18 mouse cellular contexts compared by ENCODE assay signal in genomic region chr14:117909046-117909445, GRCm38 (mm10).
DNase-seq lines count a peak whose midpoint lies in the region; ATAC-seq and TF ChIP-seq lines count a peak whose summit lies in the region.
"Had no signal": no experiment of that assay in that cellular context is flagged by ENCODE, and none has a peak within 500 bp of the region (broad histone marks: within the 10 kb centered on the region; RNA-seq: fewer than 3 reads in every experiment).

No protein-coding gene starts in this region.

- H3K9me3 ChIP-seq in forebrain, embryonic 11.5 days (ENCODE audit: control insufficient read depth, low read length) = no peaks in the 10 kb centered on the region
- H3K9me3 ChIP-seq in forebrain, embryonic 16.5 days (ENCODE audit: control insufficient read depth, low read length) = no peaks in the 10 kb centered on the region
- no peaks in the 10 kb centered on the region for H3K9me3 ChIP-seq in kidney, embryonic 14.5 days (ENCODE audit: control insufficient read depth, low read length)
- no peaks in the 10 kb centered on the region for H3K9me3 ChIP-seq in neural tube, embryonic 15.5 days (replicated peaks)
- H3K9me3 ChIP-seq in lung, postnatal 0 days (ENCODE audit: low read length) = no peaks in the 10 kb centered on the region
- H3K9me3 ChIP-seq: embryonic facial prominence, embryonic 13.5 days; limb, embryonic 15.5 days; midbrain, embryonic 13.5 days had no signal

- peaks cover 4% of the 10 kb centered on the region; the same call in 1 of the 2 replicates for H3K4me1 ChIP-seq in forebrain, embryonic 11.5 days (replicated peaks; ENCODE audit: control insufficient read depth, insufficient read depth, low read length)
- peaks cover 10% of the 10 kb centered on the region for H3K4me1 ChIP-seq in forebrain, embryonic 16.5 days (replicated peaks; ENCODE audit: control insufficient read depth, insufficient read depth, low read length)
- H3K4me1 ChIP-seq in kidney, embryonic 14.5 days (ENCODE audit: control insufficient read depth, insufficient read depth, low read length) = peaks cover 34% of the 10 kb centered on the region
- peaks cover 13% of the 10 kb centered on the region; the same call in 1 of the 2 replicates for H3K4me1 ChIP-seq in embryonic fibroblast, embryonic 13.5 days (ENCODE audit: control insufficient read depth, insufficient read depth, low read length)
- H3K4me1 ChIP-seq in neural tube, embryonic 15.5 days = peaks cover 19% of the 10 kb centered on the region
- no peaks in the 10 kb centered on the region for H3K4me1 ChIP-seq in lung, postnatal 0 days (ENCODE audit: insufficient read depth, low read depth, low read length)

- no peak for TF ChIP-seq POLR2A in embryonic fibroblast, embryonic 13.5 days (IDR thresholded peaks at IDR 0.05; ENCODE audit: low read depth, low read length)

- DNase-seq in forebrain, embryonic 11.5 days (ENCODE audit: low spot score) = peak; percentile 30
- no peak for DNase-seq in kidney, postnatal 14 days
- DNase-seq in heart, postnatal 36 days = peak; percentile 33 to 51
- no peak for DNase-seq in lung, postnatal 0 days (ENCODE audit: low spot score)
- DNase-seq: cerebellum, adult 11-12 months; lung, embryonic 14.5 days; right cerebral cortex, adult 18-20 months had no signal

- no peak for TF ChIP-seq EP300 in lung, postnatal 0 days (IDR thresholded peaks at IDR 0.05)

- H3K4me2 ChIP-seq in forebrain, embryonic 11.5 days (ENCODE audit: low read depth, low read length, severe bottlenecking) = no peak overlapping the region
- H3K4me2 ChIP-seq in forebrain, embryonic 16.5 days (ENCODE audit: low read length) = no peak overlapping the region
- H3K4me2 ChIP-seq in kidney, embryonic 14.5 days (replicated peaks; ENCODE audit: low read depth, low read length) = no peak overlapping the region
- H3K4me2 ChIP-seq in neural tube, embryonic 15.5 days = no peak overlapping the region
- H3K4me2 ChIP-seq in lung, postnatal 0 days (replicated peaks; ENCODE audit: low read depth, low read length) = no peak overlapping the region
- H3K4me2 ChIP-seq: embryonic facial prominence, embryonic 13.5 days; hindbrain, embryonic 14.5 days; limb, embryonic 15.5 days; lung, embryonic 14.5 days; midbrain, embryonic 13.5 days had no signal

- H3K9ac ChIP-seq in forebrain, embryonic 11.5 days (ENCODE audit: low read length) = no peak overlapping the region
- H3K9ac ChIP-seq in forebrain, embryonic 16.5 days (replicated peaks; ENCODE audit: low read depth, low read length) = no peak overlapping the region
- H3K9ac ChIP-seq in kidney, embryonic 14.5 days (ENCODE audit: low read depth, low read length) = no peak overlapping the region
- no peak overlapping the region for H3K9ac ChIP-seq in neural tube, embryonic 15.5 days (replicated peaks)
- H3K9ac ChIP-seq in lung, postnatal 0 days (replicated peaks; ENCODE audit: low read depth) = no peak overlapping the region
- H3K9ac ChIP-seq: embryonic facial prominence, embryonic 13.5 days; hindbrain, embryonic 14.5 days; limb, embryonic 15.5 days; lung, embryonic 14.5 days; midbrain, embryonic 13.5 days had no signal

- H3K4me3 ChIP-seq in forebrain, embryonic 11.5 days (ENCODE audit: low read depth, low read length) = no peak overlapping the region
- H3K4me3 ChIP-seq in forebrain, embryonic 16.5 days (replicated peaks; ENCODE audit: low read length) = no peak overlapping the region
- no peak overlapping the region for H3K4me3 ChIP-seq in kidney, embryonic 14.5 days (ENCODE audit: low read length)
- no peak overlapping the region for H3K4me3 ChIP-seq in embryonic fibroblast, embryonic 13.5 days (ENCODE audit: insufficient read depth, low read length)
- no peak overlapping the region for H3K4me3 ChIP-seq in neural tube, embryonic 15.5 days (replicated peaks)
- H3K4me3 ChIP-seq in lung, postnatal 0 days (ENCODE audit: low read depth, low read length) = no peak overlapping the region
- H3K4me3 ChIP-seq: embryonic facial prominence, embryonic 13.5 days; layer of hippocampus, adult 2 months; left cerebral cortex, adult 2 months; limb, embryonic 15.5 days; midbrain, embryonic 13.5 days had no signal

- no peak overlapping the region for H3K27ac ChIP-seq in forebrain, embryonic 11.5 days (ENCODE audit: low read depth, low read length)
- H3K27ac ChIP-seq in forebrain, embryonic 16.5 days (ENCODE audit: low read length) = no peak overlapping the region
- peak overlapping the region; percentile 9; the same call in 1 of the 2 replicates for H3K27ac ChIP-seq in kidney, embryonic 14.5 days (ENCODE audit: low read depth, low read length)
- H3K27ac ChIP-seq in embryonic fibroblast, embryonic 13.5 days (ENCODE audit: insufficient read depth, low read length) = peak overlapping the region; percentile 42; the same call in 1 of the 2 replicates
- H3K27ac ChIP-seq in neural tube, embryonic 15.5 days (replicated peaks) = no peak overlapping the region
- no peak overlapping the region for H3K27ac ChIP-seq in lung, postnatal 0 days (ENCODE audit: low read length)
- H3K27ac ChIP-seq: embryonic facial prominence, embryonic 13.5 days; hindbrain, embryonic 14.5 days; layer of hippocampus, adult 2 months; left cerebral cortex, adult 2 months; midbrain, embryonic 13.5 days had no signal

- H3K27me3 ChIP-seq in forebrain, embryonic 11.5 days (ENCODE audit: control insufficient read depth, insufficient read depth, low read length) = no peaks in the 10 kb centered on the region
- H3K27me3 ChIP-seq in forebrain, embryonic 16.5 days (replicated peaks; ENCODE audit: control insufficient read depth, insufficient read depth, low read length) = no peaks in the 10 kb centered on the region
- no peaks in the 10 kb centered on the region for H3K27me3 ChIP-seq in kidney, embryonic 14.5 days (ENCODE audit: control insufficient read depth, insufficient read depth, low read length)
- no peaks in the 10 kb centered on the region for H3K27me3 ChIP-seq in neural tube, embryonic 15.5 days (replicated peaks)
- H3K27me3 ChIP-seq in lung, postnatal 0 days (replicated peaks; ENCODE audit: insufficient read depth, low read length) = no peaks in the 10 kb centered on the region
- H3K27me3 ChIP-seq: embryonic facial prominence, embryonic 13.5 days; limb, embryonic 15.5 days had no signal

- intact Hi-C loops in heart, postnatal 36 days (cut with DNase I) = loop anchor here (2.0 kb wide), 1 partner anchor 22 kb away; no protein-coding TSS in a partner anchor

- TF ChIP-seq CTCF in embryonic fibroblast, embryonic 13.5 days (IDR thresholded peaks at IDR 0.05; ENCODE audit: borderline replicate concordance, insufficient read depth, low read length) = no peak
- TF ChIP-seq CTCF in lung, postnatal 0 days (IDR thresholded peaks at IDR 0.05) = no peak

- no peaks in the 10 kb centered on the region for H3K36me3 ChIP-seq in forebrain, embryonic 11.5 days (ENCODE audit: control insufficient read depth, insufficient read depth, low read length)
- no peaks in the 10 kb centered on the region for H3K36me3 ChIP-seq in forebrain, embryonic 16.5 days (ENCODE audit: control insufficient read depth, insufficient read depth)
- H3K36me3 ChIP-seq in kidney, embryonic 14.5 days (ENCODE audit: control insufficient read depth, insufficient read depth, low read length) = no peaks in the 10 kb centered on the region
- H3K36me3 ChIP-seq in neural tube, embryonic 15.5 days = no peaks in the 10 kb centered on the region
- H3K36me3 ChIP-seq in lung, postnatal 0 days (ENCODE audit: insufficient read depth, low read length) = no peaks in the 10 kb centered on the region
- H3K36me3 ChIP-seq: embryonic facial prominence, embryonic 13.5 days; limb, embryonic 15.5 days; midbrain, embryonic 13.5 days had no signal

- 85% methylated on average over 4 of the region's 4 CpGs for WGBS in forebrain, embryonic 11.5 days
- 91% methylated on average over 4 of the region's 4 CpGs for WGBS in forebrain, embryonic 16.5 days
- 48% methylated on average over 4 of the region's 4 CpGs for WGBS in kidney, embryonic 14.5 days
- 67% methylated on average over 4 of the region's 4 CpGs for WGBS in neural tube, embryonic 15.5 days
- 82% methylated on average over 4 of the region's 4 CpGs for WGBS in lung, postnatal 0 days

- ATAC-seq in forebrain, embryonic 11.5 days (replicated peaks; ENCODE audit: low FRiP score) = no peak
- no peak for ATAC-seq in forebrain, embryonic 16.5 days
- peak; percentile 16; the same call in 1 of the 2 replicates for ATAC-seq in kidney, embryonic 14.5 days (ENCODE audit: low FRiP score, low TSS enrichment)
- no peak for ATAC-seq in neural tube, embryonic 15.5 days (ENCODE audit: low FRiP score)
- no peak for ATAC-seq in lung, postnatal 0 days
- ATAC-seq: forebrain, embryonic 14.5 days; midbrain, embryonic 13.5 days had no signal

Comparison
In these comparisons a context has a peak if more than half of its experiments do, and no peak if none do; other contexts are left out.
1. DNase-seq: peak in forebrain, embryonic 11.5 days (single experiment) and heart, postnatal 36 days (2 of 2); none in kidney, postnatal 14 days (single experiment) and lung, postnatal 0 days (single experiment).
2. H3K27ac ChIP-seq: peak in kidney, embryonic 14.5 days (single experiment) and embryonic fibroblast, embryonic 13.5 days (single experiment); none in forebrain, embryonic 11.5 days (single experiment), forebrain, embryonic 16.5 days (single experiment), neural tube, embryonic 15.5 days (single experiment) and lung, postnatal 0 days (single experiment).